In the genomic region with DNA sequence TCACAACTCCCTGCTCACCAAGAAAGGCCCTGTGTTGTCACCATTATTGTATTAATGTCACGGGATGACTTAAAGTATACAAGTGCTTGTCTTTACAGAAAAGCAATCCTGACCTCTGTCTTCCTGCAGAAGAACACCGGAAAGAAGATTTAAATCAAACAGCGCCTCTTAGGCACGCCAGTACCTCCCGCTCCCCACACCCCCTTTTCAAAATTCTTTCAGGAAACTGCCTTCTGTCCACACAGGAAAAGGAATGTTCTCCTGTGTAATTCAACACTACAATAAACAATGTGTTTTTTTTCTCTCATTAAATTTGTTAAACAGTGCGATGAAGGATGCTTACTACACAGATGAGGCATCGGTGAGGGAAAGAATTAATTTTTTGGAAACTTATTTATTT, we compare ENCODE assay signal across 16 mouse cellular contexts.
"Had no signal": no experiment of that assay in that cellular context is flagged by ENCODE, and none has a peak within 500 bp of the region (broad histone marks: within the 10 kb centered on the region; RNA-seq: fewer than 3 reads in every experiment).

No protein-coding gene starts in this region.

- H3K4me3 ChIP-seq: layer of hippocampus, adult 2 months; limb, embryonic 13.5 days; liver, embryonic 15.5 days; megakaryocyte, embryonic 14.5 days; midbrain, embryonic 13.5 days; myocyte; neural tube, embryonic 15.5 days had no signal

- H3K9me3 ChIP-seq: neural tube, embryonic 15.5 days had no signal

- ATAC-seq: hindbrain, embryonic 16.5 days; inflammation-experienced regulatory T-cells, adult 6 months; intestine, postnatal 0 days; midbrain, embryonic 13.5 days had no signal

- H3K27me3 ChIP-seq: limb, embryonic 13.5 days; liver, embryonic 15.5 days; megakaryocyte, embryonic 14.5 days; midbrain, embryonic 13.5 days; neural tube, embryonic 15.5 days had no signal

- H3K27ac ChIP-seq: layer of hippocampus, adult 2 months; limb, embryonic 13.5 days; liver, embryonic 15.5 days; macrophage; midbrain, embryonic 13.5 days; neural tube, embryonic 15.5 days had no signal

- H3K4me1 ChIP-seq: liver, embryonic 15.5 days; midbrain, embryonic 13.5 days had no signal

- H3K9ac ChIP-seq: limb, embryonic 13.5 days; liver, embryonic 15.5 days; midbrain, embryonic 13.5 days; neural tube, embryonic 15.5 days had no signal

- H3K4me2 ChIP-seq: limb, embryonic 13.5 days; liver, embryonic 15.5 days; midbrain, embryonic 13.5 days; neural tube, embryonic 15.5 days had no signal

- H3K36me3 ChIP-seq: limb, embryonic 13.5 days; liver, embryonic 15.5 days; midbrain, embryonic 13.5 days; neural tube, embryonic 15.5 days had no signal

- DNase-seq: kidney, postnatal 4 days; left cerebral cortex, postnatal 4 days; right cerebral cortex, adult 18-20 months; right cerebral cortex, postnatal 25 days; thymus, postnatal 36 days had no signal
